Mouse (Mus musculus): ENCODE data around the gene Tnks2. TPM values are rescaled to one million over a fixed set of nuclear protein-coding genes. Genes with fewer than 3 reads are reported as not detected.
A peak's percentile ranks its signal among the peaks of the same experiment; 100 is the strongest.

Gene Tnks2
- 88.0 and 117 TPM in 2 replicates for total RNA-seq (2017)

- ATAC-seq (replicated peaks in 1 of 2; ENCODE audit: insufficient read depth in 1 of 2, low FRiP score in 2 of 2, low TSS enrichment in 1 of 2, low read depth in 1 of 2, poor library complexity in 2 of 2, severe bottlenecking in 2 of 2), result peak; percentile 89 to 92
These were observed at the start of gene Tnks2 for GRCm38 (mm10) chr19:36833788-36834531. Gene Tnks2, plus strand, starts transcription at chr19:36834232.

- ATAC-seq (replicated peaks in 1 of 2; ENCODE audit: insufficient read depth in 1 of 2, low FRiP score in 2 of 2, low TSS enrichment in 1 of 2, low read depth in 1 of 2, poor library complexity in 2 of 2, severe bottlenecking in 2 of 2), result no peak
These were observed 43.9 kb upstream of the Tnks2 start for GRCm38 (mm10) chr19:36789873-36790733.

DNA sequence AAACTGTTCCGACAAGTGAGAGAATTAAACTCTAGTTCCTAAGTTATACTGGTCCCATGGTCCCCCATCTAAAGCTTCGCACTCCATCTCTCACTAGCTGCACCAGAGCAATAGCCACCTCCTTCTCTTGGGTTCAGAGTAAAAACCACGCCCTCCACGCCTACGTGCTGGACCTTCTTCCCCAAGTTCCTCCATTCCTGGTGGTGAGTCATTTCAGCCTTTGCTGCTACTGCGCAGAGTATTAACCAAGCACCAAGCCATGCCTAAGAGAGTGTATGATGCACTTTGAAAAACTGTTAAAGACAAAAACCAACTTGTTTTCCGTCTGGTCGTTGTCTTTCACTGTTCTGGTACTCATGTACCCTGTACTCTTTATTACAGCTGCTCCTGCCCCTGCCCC, 41.4 kb upstream of the Tnks2 start:
- ATAC-seq (replicated peaks in 1 of 2; ENCODE audit: insufficient read depth in 1 of 2, low FRiP score in 2 of 2, low TSS enrichment in 1 of 2, low read depth in 1 of 2, poor library complexity in 2 of 2, severe bottlenecking in 2 of 2), result no peak

DNA sequence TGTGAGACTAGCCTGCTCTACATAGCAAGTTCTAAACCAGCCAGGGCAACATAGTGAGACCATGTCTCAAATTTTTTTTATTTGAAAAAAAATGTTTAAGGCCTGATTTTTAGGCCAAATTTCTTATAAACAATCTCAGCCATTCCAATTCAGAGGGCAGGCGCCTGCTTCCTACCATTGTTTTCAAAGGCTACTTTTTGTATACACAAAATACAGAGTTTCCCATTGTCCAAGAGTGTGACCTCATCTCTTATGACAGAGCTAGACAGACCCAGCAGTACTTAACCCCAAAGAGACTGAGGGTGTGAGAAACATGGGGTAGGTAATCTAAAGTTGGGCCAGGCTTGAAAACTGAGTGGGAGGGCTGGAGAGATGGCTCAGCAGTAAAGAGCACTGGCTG, 40.6 kb upstream of the Tnks2 start:
- ATAC-seq (replicated peaks in 1 of 2; ENCODE audit: insufficient read depth in 1 of 2, low FRiP score in 2 of 2, low TSS enrichment in 1 of 2, low read depth in 1 of 2, poor library complexity in 2 of 2, severe bottlenecking in 2 of 2), result no peak

DNA sequence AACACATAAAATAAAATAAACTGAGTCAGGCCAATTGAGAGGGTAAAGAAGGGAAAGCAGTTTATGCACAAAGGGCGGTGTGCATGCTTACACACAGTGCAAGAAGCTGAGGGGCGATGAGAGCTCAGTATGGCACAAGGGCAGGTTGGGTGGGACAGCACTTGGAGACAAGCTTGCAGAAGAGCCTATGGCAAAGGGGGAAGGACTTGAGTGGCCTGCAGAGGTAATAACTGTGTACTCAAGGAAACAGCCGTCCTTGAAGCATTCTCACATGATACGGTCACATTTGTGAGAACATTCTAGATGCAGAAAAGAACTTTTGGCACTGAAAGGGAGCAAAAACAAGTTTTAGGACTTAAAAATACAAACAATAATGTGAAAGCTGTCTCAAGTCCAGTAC, 40.0 kb upstream of the Tnks2 start:
- no peak for ATAC-seq (replicated peaks in 1 of 2; ENCODE audit: insufficient read depth in 1 of 2, low FRiP score in 2 of 2, low TSS enrichment in 1 of 2, low read depth in 1 of 2, poor library complexity in 2 of 2, severe bottlenecking in 2 of 2)

- ATAC-seq (replicated peaks in 1 of 2; ENCODE audit: insufficient read depth in 1 of 2, low FRiP score in 2 of 2, low TSS enrichment in 1 of 2, low read depth in 1 of 2, poor library complexity in 2 of 2, severe bottlenecking in 2 of 2), result no peak
These were observed 38.8 kb upstream of the Tnks2 start for GRCm38 (mm10) chr19:36795277-36795676.

- no peak for ATAC-seq (replicated peaks in 1 of 2; ENCODE audit: insufficient read depth in 1 of 2, low FRiP score in 2 of 2, low TSS enrichment in 1 of 2, low read depth in 1 of 2, poor library complexity in 2 of 2, severe bottlenecking in 2 of 2)
These were observed 37.1 kb upstream of the Tnks2 start for GRCm38 (mm10) chr19:36796931-36797330.

- ATAC-seq (replicated peaks in 1 of 2; ENCODE audit: insufficient read depth in 1 of 2, low FRiP score in 2 of 2, low TSS enrichment in 1 of 2, low read depth in 1 of 2, poor library complexity in 2 of 2, severe bottlenecking in 2 of 2), result no peak
These were observed 33.7 kb upstream of the Tnks2 start for GRCm38 (mm10) chr19:36800288-36800687.

- no peak for ATAC-seq (replicated peaks in 1 of 2; ENCODE audit: insufficient read depth in 1 of 2, low FRiP score in 2 of 2, low TSS enrichment in 1 of 2, low read depth in 1 of 2, poor library complexity in 2 of 2, severe bottlenecking in 2 of 2)
These were observed 32.0 kb upstream of the Tnks2 start for GRCm38 (mm10) chr19:36801856-36802641.

DNA sequence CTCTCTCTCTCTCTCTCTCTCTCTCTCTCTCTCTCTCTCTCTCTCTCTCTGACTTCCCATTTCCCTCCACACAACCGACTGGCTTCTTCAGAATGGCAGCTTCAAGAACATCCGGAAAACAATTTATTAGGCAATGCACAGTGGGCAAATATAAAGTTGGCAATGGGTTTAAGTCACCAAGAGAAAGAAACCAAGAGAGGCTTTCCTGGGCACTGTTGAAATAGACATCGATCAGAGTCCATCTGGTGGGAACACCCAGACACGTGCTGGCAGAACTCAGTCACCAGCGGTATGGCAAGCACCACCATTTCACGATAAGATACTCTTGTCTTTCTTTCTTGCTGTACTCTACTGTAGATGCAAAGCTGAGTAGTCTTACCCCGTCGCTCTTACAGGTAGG, 30.6 kb upstream of the Tnks2 start:
- no peak for ATAC-seq (replicated peaks in 1 of 2; ENCODE audit: insufficient read depth in 1 of 2, low FRiP score in 2 of 2, low TSS enrichment in 1 of 2, low read depth in 1 of 2, poor library complexity in 2 of 2, severe bottlenecking in 2 of 2)

DNA sequence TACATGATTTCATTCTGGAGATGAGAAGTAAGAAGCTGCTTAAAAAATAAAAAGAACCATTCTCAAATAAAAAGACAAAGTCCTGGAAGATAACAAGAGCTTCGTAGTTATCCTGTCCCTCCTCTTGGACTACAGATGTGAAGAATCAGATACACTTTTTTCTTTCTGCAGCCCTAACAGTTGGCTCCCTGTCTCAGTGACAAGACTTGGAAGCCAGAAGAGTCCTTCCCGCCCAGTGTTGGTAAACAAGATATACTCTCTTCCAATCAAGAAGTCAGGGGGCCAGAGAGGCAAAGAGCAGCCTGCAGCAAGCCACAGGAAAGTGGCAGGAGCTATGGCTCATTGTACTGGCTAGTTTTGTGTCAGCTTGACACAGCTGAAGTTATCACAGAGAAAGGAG, 27.2 kb upstream of the Tnks2 start:
- ATAC-seq (replicated peaks in 1 of 2; ENCODE audit: insufficient read depth in 1 of 2, low FRiP score in 2 of 2, low TSS enrichment in 1 of 2, low read depth in 1 of 2, poor library complexity in 2 of 2, severe bottlenecking in 2 of 2), result no peak

DNA sequence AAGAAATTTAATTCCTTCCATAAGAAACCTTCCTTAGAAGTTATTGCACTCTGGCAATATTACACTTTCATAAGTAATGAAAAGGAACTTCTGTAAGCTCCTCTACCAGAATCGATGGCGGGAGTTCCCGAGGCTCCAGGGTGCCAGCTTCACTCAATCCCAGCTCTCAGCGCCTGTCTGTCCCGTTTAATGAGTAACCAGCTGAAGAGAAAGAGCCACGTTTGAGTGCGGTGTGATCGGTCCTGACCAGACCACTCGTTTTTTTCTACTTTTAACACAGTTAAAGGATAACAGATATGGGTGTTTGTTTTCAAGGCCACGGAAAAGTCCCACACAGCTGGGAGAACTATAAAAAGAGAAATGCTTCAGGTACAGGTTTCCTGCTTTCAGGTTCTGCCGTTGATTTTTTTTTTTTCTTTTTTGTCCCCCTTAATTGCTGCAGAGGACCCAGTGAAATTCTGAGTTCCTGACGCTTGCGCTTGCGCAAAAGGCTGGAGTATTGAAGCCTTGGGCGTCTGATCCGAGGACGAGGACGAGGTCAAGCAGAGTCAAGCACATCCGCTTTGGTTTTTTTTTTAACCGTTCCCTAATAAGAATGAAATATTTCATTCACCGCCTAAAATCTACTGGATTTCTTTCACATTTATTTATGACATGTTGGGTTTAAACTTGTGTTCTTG, 25.5 kb upstream of the Tnks2 start:
- ATAC-seq (replicated peaks in 1 of 2; ENCODE audit: insufficient read depth in 1 of 2, low FRiP score in 2 of 2, low TSS enrichment in 1 of 2, low read depth in 1 of 2, poor library complexity in 2 of 2, severe bottlenecking in 2 of 2), result no peak

- ATAC-seq (replicated peaks in 1 of 2; ENCODE audit: insufficient read depth in 1 of 2, low FRiP score in 2 of 2, low TSS enrichment in 1 of 2, low read depth in 1 of 2, poor library complexity in 2 of 2, severe bottlenecking in 2 of 2), result no peak
These were observed 24.4 kb upstream of the Tnks2 start for GRCm38 (mm10) chr19:36809476-36810168.

GRCm38 (mm10) chr19:36812011-36812410, 22.0 kb upstream of the Tnks2 start:
- ATAC-seq (replicated peaks in 1 of 2; ENCODE audit: insufficient read depth in 1 of 2, low FRiP score in 2 of 2, low TSS enrichment in 1 of 2, low read depth in 1 of 2, poor library complexity in 2 of 2, severe bottlenecking in 2 of 2), result no peak

- ATAC-seq (replicated peaks in 1 of 2; ENCODE audit: insufficient read depth in 1 of 2, low FRiP score in 2 of 2, low TSS enrichment in 1 of 2, low read depth in 1 of 2, poor library complexity in 2 of 2, severe bottlenecking in 2 of 2), result peak; percentile 84 to 85
These were observed 18.4 kb upstream of the Tnks2 start for GRCm38 (mm10) chr19:36815396-36816271.

All from hematopoietic stem cell, adult 5-6 weeks (primary cell).